Mouse (Mus musculus): ENCODE results near the gene Rsbn1l. TPM values are rescaled to one million over a fixed set of nuclear protein-coding genes. Genes with fewer than 3 reads are reported as not detected.
A peak's percentile ranks its signal among the peaks of the same experiment; 100 is the strongest.

Rsbn1l gene
- 6.1 and 7.4 TPM in 2 replicates for polyA plus RNA-seq (2012; rRNA removed)

- TF ChIP-seq CTCF (IDR thresholded peaks at IDR 0.05; ENCODE audit: extremely low read depth, insufficient read depth, insufficient read length, insufficient replicate concordance) (no peak), POLR2A (IDR thresholded peaks at IDR 0.05; ENCODE audit: low read depth, low read length) (no peak)
- H3K36me3 ChIP-seq (ENCODE audit: control insufficient read depth, insufficient read depth, low read length): no peaks in the 10 kb centered on the region; the same call in 1 of the 2 replicates
- H3K27me3 ChIP-seq (ENCODE audit: control insufficient read depth, insufficient read depth, low read length): no peaks in the 10 kb centered on the region
- H3K4me3 ChIP-seq (ENCODE audit: extremely low read depth, insufficient read depth, insufficient read length): peak within 1 kb of the TSS; percentile 6; the same call in 1 of the 2 replicates
- 92% methylated on average over 3 of the region's 3 CpGs for whole genome bisulfite sequencing
- H3K27ac ChIP-seq (ENCODE audit: insufficient read depth, low read length): peak within 1 kb of the TSS; percentile 79
- no peak for DNase-seq (ENCODE audit: low read depth in 1 of 2, low spot score in 2 of 2)
- H3K4me1 ChIP-seq (ENCODE audit: control insufficient read depth, insufficient read depth, insufficient read length): peaks cover 19% of the 10 kb centered on the region
Observed at GRCm38 (mm10) chr5:20956298-20956697, at the start of gene Rsbn1l. Gene Rsbn1l (minus strand): TSS chr5:20956398.

- peak; percentile 21 to 57 for DNase-seq (ENCODE audit: low read depth in 1 of 2, low spot score in 2 of 2)
- WGBS: 25% methylated on average over 6 of the region's 6 CpGs
- Histone ChIP-seq H3K4me3 (ENCODE audit: extremely low read depth, insufficient read depth, insufficient read length) (no peak overlapping the region), H3K36me3 (ENCODE audit: control insufficient read depth, insufficient read depth, low read length) (peaks cover 9% of the 10 kb centered on the region), H3K27ac (ENCODE audit: insufficient read depth, low read length) (no peak overlapping the region), H3K27me3 (ENCODE audit: control insufficient read depth, insufficient read depth, low read length) (no peaks in the 10 kb centered on the region), H3K4me1 (ENCODE audit: control insufficient read depth, insufficient read depth, insufficient read length) (no peaks in the 10 kb centered on the region)
- TF ChIP-seq POLR2A (IDR thresholded peaks at IDR 0.05; ENCODE audit: low read depth, low read length) (no peak), CTCF (IDR thresholded peaks at IDR 0.05; ENCODE audit: extremely low read depth, insufficient read depth, insufficient read length, insufficient replicate concordance) (no peak)
Observed at GRCm38 (mm10) chr5:21002723-21003122, 46.5 kb upstream of the Rsbn1l start.

GRCm38 (mm10) chr5:21001622-21002315 is 45.6 kb upstream of the Rsbn1l start:
- TF ChIP-seq CTCF (IDR thresholded peaks at IDR 0.05; ENCODE audit: extremely low read depth, insufficient read depth, insufficient read length, insufficient replicate concordance) (no peak), POLR2A (IDR thresholded peaks at IDR 0.05; ENCODE audit: low read depth, low read length) (no peak)
- no peaks in the 10 kb centered on the region for H3K4me1 ChIP-seq (ENCODE audit: control insufficient read depth, insufficient read depth, insufficient read length)
- H3K27ac ChIP-seq (ENCODE audit: insufficient read depth, low read length): no peak overlapping the region; the same call in 1 of the 2 replicates
- peaks cover 11% of the 10 kb centered on the region for H3K36me3 ChIP-seq (ENCODE audit: control insufficient read depth, insufficient read depth, low read length)
- H3K4me3 ChIP-seq (ENCODE audit: extremely low read depth, insufficient read depth, insufficient read length): no peak overlapping the region
- DNase-seq (ENCODE audit: low read depth in 1 of 2, low spot score in 2 of 2): no peak
- WGBS: 92% methylated on average over 10 of the region's 10 CpGs
- no peaks in the 10 kb centered on the region for H3K27me3 ChIP-seq (ENCODE audit: control insufficient read depth, insufficient read depth, low read length)

GRCm38 (mm10) chr5:20998427-20998826 is 42.2 kb upstream of the Rsbn1l start:
- Histone ChIP-seq H3K27ac (ENCODE audit: insufficient read depth, low read length) (no peak overlapping the region), H3K36me3 (ENCODE audit: control insufficient read depth, insufficient read depth, low read length) (peaks cover 15% of the 10 kb centered on the region)
- WGBS: 82% methylated on average over 6 of the region's 6 CpGs

GRCm38 (mm10) chr5:20997555-20997954 is 41.4 kb upstream of the Rsbn1l start:
- Histone ChIP-seq H3K27ac (ENCODE audit: insufficient read depth, low read length) (no peak overlapping the region), H3K4me3 (ENCODE audit: extremely low read depth, insufficient read depth, insufficient read length) (no peak overlapping the region), H3K36me3 (ENCODE audit: control insufficient read depth, insufficient read depth, low read length) (peaks cover 15% of the 10 kb centered on the region), H3K27me3 (ENCODE audit: control insufficient read depth, insufficient read depth, low read length) (no peaks in the 10 kb centered on the region), H3K4me1 (ENCODE audit: control insufficient read depth, insufficient read depth, insufficient read length) (no peaks in the 10 kb centered on the region)
- WGBS: 90% methylated on average over 6 of the region's 6 CpGs
- no peak for TF ChIP-seq POLR2A (IDR thresholded peaks at IDR 0.05; ENCODE audit: low read depth, low read length)
- TF ChIP-seq CTCF (IDR thresholded peaks at IDR 0.05; ENCODE audit: extremely low read depth, insufficient read depth, insufficient read length, insufficient replicate concordance): no peak
- no peak for DNase-seq (ENCODE audit: low read depth in 1 of 2, low spot score in 2 of 2)

More at GRCm38 (mm10) chr5:20998427-20998826, 42.2 kb upstream of the Rsbn1l start:
- Histone ChIP-seq H3K4me3 (ENCODE audit: extremely low read depth, insufficient read depth, insufficient read length) (no peak overlapping the region), H3K27me3 (ENCODE audit: control insufficient read depth, insufficient read depth, low read length) (no peaks in the 10 kb centered on the region), H3K4me1 (ENCODE audit: control insufficient read depth, insufficient read depth, insufficient read length) (no peaks in the 10 kb centered on the region)
- TF ChIP-seq POLR2A (IDR thresholded peaks at IDR 0.05; ENCODE audit: low read depth, low read length): no peak
- TF ChIP-seq CTCF (IDR thresholded peaks at IDR 0.05; ENCODE audit: extremely low read depth, insufficient read depth, insufficient read length, insufficient replicate concordance): no peak
- DNase-seq (ENCODE audit: low read depth in 1 of 2, low spot score in 2 of 2): no peak

- H3K4me3 ChIP-seq (ENCODE audit: extremely low read depth, insufficient read depth, insufficient read length): no peak overlapping the region
- no peak for DNase-seq (ENCODE audit: low read depth in 1 of 2, low spot score in 2 of 2)
- peaks cover 16% of the 10 kb centered on the region for H3K36me3 ChIP-seq (ENCODE audit: control insufficient read depth, insufficient read depth, low read length)
- no peaks in the 10 kb centered on the region for H3K27me3 ChIP-seq (ENCODE audit: control insufficient read depth, insufficient read depth, low read length)
- H3K27ac ChIP-seq (ENCODE audit: insufficient read depth, low read length): no peak overlapping the region
- H3K4me1 ChIP-seq (ENCODE audit: control insufficient read depth, insufficient read depth, insufficient read length): no peaks in the 10 kb centered on the region
- TF ChIP-seq POLR2A (IDR thresholded peaks at IDR 0.05; ENCODE audit: low read depth, low read length) (no peak), CTCF (IDR thresholded peaks at IDR 0.05; ENCODE audit: extremely low read depth, insufficient read depth, insufficient read length, insufficient replicate concordance) (no peak)
- 94% methylated on average over 8 of the region's 8 CpGs for WGBS
Observed at GRCm38 (mm10) chr5:20990062-20990809, 34.0 kb upstream of the Rsbn1l start.

All from spleen, adult 2 months (tissue).